Mouse (Mus musculus) gonadal fat pad, adult 2 months (tissue): ENCODE data around the gene Fdxr. TPM values are rescaled to one million over a fixed set of nuclear protein-coding genes. Genes with fewer than 3 reads are reported as not detected.

Source experiments
- DNase-seq: peaks from one replicate; pipeline ENCODE4 v3.0.0-alpha.2; 2012; ENCODE audit warnings: low read depth
- polyA plus RNA-seq: library from polyadenylated mRNA; depleted of rRNA; stranded (reverse); fragments of >200 nt; gene quantifications from 2 replicates; pipeline ENCODE4 v1.2.3, GENCODE M21; 2012

Fdxr gene
- polyA plus RNA-seq, 1 experiment, result 9.5 TPM

DNA sequence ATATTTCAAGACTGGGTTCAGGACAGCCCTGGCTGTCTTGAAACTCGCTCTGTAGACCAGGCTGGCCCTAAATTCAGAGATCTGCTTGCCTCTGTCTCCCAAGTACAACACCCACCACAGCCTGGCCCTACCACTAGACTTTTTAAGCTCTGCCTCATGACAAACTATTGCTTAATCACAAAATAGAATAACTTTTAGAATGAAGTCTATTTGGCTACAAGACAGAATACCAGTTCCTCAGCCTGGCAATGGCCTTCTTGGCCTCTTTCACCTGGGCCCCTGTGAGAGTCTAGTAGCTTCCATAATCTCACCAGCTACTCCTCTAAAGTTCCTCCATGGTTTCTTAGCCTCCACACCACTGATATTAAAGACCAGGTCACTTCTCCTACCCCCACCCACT lies 13.5 kb upstream of the Fdxr start:
- no peak for DNase-seq

DNA sequence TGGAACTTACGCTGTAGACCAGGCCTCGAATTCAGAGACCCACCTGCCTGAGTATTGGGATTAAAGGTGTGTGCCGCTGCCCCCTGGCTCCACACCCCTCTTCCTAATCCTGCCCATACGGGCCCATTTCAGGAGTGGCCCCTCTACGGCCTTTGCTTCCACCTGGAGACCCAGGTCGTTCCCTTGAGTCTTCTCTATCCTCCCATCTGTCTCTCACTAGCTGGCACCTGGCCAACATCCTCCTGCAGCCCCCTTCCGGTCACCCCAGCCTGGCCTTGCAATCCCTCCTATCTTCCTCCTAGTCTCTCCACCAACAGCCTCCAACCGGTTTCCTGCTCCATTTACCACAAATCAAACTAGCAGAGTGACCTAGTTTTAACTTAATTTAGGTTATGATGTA lies 13.0 kb upstream of the Fdxr start:
- DNase-seq, result no peak

DNA sequence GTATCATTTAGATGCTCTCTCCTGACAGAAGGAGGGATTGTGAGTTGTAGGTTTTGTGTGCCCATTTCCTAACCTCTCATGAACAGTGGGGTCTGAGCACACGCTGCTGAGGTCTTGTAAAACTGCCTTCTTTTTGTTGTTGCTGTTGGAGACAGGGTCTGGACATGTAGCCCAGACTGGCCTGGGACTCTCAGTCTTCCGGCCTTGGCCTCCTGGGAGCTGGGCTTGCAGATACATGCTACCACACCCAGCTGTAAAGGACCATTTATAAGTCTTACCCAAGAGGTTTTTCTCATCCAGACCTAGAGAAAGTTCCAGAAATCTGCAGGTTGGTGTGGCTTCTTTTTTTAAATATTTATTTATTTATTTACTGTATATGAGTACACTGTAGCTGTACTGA lies 11.5 kb upstream of the Fdxr start:
- DNase-seq, result no peak

DNA sequence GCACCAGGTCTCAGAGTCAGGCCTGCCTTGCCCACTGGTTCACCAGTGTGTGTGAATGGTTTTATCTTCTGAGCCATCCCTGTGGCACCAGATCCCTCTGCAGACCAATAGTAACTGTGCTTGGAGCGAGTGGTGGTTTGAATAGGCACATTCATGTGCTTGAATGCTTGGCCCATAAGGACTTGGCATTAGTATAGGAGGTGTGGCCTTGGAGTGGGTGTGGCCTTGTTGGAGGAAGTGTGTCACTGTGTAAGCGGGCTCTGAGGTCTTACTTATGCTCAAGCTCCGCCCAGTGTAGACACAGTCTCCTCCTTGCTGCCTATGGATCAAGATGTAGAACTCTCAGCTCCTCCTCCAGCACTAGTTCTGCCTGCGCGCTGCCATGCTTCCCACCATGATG lies 10.5 kb upstream of the Fdxr start:
- DNase-seq, result no peak

DNA sequence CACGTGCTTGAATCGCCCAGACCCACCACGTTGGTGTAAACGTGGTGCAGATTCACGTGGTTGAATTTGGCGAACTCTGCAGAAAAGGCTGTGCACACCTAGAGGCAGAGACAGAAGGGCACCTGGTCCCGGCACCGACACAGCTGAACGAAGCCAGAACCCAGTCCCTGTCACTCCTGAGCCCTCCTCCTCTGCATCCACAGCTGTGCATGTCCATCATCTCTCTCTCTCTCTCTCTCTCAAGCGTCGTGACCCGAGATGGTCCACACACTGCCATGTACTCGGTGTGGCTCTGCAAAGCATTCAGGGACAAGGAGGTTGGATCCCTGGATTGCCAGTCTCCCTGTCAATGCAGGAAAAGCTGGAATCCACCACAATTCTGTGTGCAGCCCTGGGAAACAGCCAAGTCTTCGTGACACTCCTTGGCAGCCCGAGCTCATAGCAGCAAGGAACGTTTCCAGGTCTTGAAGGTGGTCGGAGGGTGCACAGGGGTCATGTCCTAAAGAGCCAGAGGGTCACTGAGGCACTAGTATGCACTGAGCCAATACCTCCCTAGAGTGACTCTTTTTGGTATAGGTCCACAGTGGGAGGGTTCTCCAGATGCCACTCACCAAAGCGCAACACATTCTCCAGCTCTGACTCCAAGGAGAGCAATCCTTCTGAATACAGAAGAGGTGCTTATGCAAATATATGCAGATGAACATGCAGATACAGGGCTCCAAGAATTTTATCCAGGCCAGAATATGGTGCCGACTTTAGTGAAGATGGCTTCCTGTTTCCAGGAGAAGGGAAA lies 9.5 kb upstream of the Fdxr start:
- DNase-seq, result no peak

DNA sequence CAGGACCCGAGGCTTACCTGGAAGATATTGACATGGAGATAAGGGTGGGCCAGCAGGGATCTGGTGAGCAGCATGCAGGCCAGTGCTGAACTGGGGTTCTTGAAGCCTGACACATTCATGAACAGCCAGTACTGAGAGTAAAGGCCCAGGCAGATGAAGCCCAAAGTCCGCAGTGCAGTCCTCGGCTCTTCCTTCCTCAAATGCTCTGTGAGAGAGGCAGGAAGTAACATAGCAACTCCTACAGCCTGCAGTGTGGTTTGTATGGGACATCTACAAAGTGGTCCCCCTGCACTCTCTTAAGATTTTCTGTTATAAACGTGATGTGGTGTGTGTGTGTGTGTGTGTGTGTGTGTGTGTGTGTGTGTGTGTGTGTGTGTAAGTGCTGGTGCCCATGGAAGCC lies 8.4 kb upstream of the Fdxr start:
- no peak for DNase-seq

DNA sequence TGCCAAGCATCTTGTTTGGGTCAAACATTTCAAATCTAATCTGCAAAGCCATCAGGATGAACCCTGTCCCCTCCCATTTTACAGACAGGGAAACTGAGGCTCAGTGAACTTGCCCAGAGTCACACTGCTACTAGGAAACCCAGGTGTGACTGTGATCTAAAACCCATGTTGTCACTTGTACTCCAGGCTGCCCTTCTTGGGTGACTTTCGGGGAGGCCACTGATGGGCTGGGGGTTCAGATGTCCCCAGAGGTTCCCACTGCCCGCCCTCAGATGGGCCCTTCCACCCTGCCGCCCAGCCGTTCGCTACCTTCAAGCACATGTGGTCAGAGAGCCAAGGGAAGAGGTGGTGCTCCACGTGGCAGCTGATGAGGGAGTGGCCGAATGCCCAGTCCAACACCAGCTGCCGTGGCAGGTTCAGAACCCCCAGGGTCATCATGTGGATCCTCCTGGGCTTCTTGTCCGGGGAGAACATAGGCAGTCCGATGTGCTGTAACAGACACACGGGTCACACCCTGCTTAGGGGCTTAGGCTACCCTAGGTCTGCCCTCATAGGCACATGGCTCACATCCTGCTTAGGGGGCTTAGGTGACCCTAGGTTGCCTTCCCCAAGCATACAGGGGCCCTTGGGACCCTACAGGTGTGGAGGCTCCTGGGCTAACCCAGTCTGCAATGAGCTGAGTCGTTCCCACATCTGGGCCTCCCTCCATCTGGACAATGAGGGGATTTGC lies 7.2 kb upstream of the Fdxr start:
- no peak for DNase-seq

DNA sequence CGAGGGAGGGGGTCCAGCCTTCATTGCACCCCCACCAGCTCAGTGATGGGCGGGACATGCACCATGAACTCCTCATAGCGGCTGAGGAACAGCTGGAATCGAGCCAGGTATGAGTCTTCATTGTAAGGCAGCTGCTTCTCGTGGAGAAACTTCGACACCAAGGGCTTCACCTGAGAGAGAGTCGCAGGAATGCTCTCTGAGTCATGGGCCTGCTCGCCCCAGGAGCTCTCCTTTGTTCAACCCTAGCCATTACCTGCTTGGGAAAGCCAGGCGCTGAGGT lies 6.6 kb upstream of the Fdxr start:
- no peak for DNase-seq

DNA sequence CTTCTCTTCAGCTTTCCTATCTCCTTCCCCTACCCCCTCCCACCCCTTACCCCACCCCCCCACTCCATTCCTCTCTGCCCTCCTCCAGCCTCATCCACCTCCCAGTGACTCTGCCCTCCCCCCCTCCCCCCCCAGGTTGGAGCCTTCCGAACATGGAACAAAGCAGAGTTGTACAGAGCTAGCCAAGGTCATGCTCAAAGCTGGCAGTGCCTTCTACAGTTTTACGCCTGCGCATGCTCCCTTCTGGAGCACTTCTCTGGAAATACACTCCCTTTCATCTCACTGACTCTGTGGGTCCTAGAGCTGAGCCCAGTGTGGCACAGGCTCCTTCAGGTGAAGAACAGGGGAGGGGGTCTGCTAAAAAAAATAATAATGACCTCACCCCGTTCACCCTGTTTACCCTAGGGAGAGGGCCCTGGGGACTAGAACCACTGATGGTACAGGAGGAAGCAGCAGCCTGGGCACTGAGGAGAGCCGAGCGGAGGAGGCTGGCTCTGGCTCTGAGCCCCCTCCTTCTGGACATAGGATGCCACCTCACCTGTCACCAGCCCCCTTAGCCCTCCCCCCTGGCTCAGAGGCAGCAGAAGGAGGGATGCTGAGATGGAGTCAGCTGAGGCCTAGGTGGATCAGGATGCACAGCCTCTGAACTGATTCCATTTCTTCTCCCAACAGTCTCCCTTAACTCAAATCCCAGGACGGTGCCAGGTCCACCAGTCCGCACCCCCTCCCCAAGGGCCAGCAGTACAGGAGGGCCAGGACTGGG lies 6.1 kb upstream of the Fdxr start:
- no peak for DNase-seq

DNA sequence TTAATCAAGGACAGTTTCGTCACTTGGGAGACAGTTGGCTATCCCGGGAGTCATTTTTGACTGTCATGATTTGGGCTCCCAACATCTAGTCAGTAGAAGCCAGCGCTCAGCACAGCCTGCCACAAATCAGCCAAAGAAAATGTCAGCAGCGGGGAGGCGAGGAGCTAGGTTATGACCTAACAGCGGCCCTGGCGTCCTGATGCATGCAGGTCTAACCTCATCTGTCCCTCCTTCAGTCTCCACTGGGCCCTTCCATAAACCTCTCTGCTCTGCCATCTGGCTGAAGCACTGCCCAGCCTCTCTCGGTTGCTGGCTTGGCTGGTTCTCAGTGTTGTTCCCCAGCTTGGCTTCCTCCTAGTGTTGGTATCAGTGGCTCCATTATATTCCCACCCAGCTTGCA lies 5.4 kb upstream of the Fdxr start:
- DNase-seq, result no peak

DNA sequence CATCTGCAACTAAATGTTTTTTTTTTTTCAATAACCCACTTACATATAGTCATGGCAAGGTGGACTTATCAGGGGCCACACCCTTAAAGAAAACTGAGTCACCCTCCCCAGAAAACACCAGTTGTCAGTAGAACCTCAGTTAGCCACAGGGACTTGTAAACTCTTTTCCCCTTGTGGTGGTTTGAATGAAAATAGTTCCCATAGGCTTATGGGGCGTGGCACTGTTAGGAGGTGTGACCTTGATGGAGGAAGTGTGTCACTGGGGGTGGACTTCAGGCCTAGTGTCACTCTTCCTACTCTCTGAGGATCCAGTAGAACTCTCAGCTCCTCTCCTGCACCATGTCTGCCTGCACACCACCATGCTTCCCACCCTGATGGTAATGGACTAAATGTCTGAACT lies 2.9 kb upstream of the Fdxr start:
- no peak for DNase-seq

DNA sequence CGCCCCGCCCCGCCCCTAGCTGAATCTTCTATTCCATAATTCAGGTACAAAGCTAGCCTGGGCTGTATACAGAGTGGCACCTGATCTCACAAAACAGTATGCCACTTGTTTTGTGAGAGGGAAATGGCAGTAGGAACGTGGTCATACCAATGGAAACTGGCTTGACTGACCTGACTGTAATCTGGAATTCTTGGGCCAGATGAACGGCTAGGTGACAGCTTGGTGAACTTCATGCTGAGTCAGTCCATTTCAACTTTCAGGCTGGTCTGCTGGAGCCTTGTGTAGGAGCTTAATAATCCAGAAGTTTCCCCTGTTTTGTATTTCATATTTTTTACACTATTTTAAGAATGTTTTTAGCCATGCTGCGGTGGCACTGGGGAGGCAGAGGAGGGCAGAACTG lies 1.3 kb upstream of the Fdxr start:
- DNase-seq, result no peak

DNA sequence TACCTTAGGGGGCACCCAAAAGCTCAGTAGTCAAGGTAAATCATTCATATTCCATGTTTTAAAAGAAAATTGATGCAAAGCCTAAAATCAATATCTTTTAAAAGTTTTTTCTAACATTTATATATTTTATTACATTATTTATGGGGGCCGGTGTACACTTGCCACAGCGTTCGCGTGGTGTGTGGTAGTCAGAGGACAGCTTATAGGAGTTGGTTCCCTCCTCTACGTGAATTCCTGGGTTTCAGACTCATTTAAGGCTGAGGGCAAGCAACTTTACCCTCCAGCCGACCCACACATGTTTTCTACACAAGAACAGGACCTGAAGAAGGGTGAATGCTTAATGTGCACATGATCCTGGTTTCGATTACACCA lies 740 bp upstream of the Fdxr start:
- no peak for DNase-seq

DNA sequence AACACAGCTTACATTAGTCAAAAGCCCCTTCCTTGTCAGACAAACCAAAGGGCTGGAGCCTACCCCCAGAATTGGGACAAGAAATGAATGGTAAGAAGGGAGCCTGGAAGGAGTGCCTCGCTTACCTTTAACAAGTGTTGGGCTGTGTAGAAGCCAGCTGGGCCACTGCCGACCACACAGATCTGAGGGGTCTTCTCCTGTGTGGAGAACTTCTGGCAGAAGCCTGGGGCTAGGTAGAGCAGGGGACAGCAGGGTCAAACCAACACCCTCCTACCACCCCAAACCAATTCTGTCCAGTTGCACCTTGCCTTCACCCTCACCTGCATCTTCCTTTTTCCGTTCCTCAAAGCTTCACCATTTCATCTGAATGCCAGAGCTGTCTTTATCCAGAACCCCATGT lies 896 bp downstream of the Fdxr start:
- DNase-seq, result no peak

DNA sequence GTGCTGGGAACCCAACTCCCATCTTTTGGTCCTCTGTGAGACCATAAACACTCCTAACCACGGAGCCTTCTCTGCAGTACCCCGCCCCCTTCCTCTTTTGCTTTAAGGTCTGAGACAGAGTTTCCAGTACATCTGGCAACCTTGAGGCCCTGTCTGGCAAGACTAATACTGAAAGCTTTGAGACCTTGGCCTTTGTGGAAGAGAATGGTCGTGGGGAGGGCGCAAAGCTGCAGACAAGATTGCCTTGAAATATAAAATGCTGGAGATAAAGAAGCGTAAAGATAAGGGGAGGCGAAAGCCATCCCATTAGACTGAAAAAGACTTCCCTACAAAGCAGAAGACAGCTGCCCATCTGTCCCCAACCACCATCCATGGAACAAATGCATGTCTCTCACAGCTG lies 1.3 kb downstream of the Fdxr start:
- DNase-seq, result no peak

DNA sequence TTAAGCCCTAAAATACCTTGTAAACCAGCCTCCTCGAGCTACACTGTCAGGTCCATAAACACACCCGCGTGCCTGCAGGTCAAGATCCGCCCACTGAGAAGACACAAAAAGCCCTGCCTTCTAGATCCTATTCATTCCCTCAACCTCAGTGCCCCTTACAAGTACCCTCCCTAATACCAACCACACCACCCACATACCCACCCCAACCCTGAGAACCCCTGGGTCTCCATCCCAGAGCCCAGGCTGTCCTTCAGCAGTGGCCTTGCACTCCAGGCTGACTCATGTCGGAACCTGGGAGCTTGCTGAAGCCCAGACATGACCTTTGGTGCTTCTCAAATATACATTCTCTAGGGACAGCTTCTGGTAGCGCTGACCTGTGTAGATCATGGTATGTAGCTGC lies 2.1 kb downstream of the Fdxr start:
- no peak for DNase-seq

DNA sequence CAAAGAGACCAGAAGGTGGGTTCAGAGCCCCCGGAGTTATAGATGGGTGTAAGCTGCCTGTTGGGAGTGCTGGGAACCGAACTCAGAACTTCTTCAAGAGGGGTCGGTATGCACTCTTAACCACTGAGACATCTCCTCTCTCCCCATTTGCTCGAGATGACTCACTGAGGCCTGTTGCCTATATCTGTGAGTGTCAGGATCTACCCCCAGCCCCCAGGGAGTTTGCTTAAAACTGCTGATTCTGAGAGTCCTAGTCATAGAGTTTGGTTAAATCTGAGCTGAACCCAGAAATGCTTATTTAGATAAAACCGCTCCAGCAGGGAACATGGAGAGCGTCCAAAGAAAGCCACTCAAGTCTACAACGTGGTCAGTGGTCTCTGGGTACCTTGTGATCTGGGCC lies 2.7 kb downstream of the Fdxr start:
- DNase-seq, result no peak

DNA sequence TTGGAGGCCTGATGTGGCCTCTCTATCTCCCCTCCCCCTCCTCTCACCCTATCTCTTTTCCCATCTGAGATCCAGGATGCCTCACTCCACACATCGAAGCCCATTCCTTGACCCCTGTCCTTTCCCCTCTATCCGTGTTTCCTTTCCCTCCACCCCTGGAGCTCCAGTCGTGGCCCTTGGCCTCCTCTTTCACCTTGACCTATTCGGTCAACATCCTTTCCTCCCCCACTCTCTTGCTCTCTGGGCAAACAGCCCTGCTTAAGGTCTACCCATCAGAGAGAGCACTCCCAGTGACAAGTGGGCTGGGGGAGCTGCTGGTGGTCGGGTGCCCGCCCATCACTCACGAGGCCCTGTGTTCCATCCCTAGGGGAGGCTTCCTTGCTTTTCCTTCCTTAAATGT lies 3.1 kb downstream of the Fdxr start:
- no peak for DNase-seq

DNA sequence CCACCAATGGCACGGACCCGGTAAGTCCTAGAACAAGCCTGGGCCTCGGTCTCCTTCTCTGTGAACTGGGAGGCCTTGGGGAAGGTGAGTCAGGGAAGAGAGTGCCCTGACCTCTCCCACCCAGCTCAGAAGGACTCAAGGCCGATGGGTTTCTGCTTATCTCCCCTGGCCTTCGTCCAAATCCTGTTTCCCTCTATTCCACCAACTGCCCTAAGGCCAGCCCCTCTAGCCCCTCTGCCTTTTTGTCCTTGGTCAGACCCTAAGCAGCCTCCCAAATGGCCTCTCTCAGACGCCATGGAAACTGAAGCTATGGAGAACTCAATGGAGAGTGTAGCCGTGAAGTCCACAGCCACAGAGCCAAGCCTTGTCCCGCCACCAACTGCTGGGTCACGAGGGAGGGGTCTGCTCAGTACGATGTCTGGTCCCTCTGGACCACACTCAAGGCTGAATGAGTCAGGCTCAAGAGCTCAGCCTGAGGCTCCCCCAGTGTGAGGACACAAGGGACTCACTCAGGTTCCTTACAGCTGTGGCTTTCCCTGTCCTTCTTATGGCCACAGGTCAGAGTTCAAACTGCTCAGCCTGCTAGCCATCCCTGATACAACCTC lies 3.9 kb downstream of the Fdxr start:
- no peak for DNase-seq

DNA sequence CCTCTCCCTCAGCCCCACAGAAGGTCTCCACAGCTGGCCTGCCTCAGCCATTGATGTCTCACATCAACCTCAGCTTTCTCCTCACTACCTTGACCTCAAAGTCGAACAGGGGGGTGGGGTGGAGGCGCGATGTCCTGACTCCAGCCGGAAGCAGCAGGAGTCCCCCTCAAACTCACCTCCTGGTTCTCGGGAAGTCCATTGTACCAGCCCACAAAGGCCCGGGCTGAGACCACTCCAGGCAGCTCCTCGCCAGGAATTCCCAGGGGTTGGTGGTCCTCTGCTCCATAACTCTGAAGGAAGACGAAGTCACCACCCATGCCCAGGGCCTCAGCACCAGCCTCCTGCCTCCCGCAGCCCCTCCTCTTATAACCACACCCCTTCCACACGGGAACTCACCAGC lies 5.4 kb downstream of the Fdxr start:
- DNase-seq, result no peak

DNA sequence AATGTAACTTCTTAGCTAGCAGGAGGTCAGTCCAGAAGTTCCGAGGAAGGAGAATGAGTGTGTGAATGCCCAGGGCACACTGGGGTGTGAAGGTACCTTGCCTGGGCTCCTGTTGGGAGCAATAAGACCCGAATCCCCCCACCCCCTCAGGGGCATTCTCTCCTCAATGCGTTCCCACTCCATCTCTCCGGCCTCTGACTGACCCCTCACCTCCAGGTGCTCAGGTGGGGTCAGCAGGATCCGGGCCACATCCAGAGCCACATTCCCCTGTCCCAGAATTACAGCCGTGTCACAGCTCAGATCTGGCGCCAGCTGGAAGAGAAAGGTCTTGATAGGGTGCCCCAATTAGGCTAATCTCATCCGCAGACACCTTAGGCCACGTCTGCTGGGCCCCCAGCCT lies 5.8 kb downstream of the Fdxr start:
- DNase-seq, result no peak

DNA sequence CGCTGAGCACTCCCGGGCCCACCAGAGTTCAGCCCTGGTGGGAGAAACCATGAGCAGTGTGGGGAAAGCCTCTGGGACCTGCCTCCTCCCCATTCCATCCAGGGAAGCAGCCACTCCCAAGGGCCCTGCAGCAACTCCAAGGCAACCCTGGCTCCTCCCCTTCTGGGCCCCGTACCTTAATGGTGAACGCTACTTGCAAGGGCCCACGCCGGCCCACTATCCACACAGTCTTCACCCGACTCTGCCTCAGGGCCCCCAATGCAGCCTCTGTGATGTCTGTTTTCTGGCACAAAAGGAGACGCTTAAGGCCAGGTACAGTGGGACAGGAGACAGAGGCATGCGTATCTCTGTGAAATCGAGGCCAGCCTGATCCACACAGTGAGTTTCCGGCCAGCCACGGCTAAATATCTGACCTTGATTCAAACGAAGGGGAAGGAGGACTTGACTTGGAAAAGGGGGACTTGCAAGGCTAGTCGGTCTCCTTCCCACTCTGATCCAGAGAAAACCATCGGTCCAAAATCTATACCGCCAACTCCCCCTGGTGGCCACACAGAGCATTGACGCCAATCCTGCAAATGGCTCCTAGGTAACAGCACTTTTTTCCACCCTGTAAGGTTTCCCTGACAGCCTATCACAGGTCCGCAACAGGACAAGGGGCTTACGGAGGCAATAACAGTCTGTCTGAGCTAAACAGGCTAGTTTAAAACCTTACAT lies 6.5 kb downstream of the Fdxr start:
- DNase-seq, result no peak
